Mouse (Mus musculus) testis, adult 2 months (tissue): Measurements from ENCODE around the gene Cdk15. TPM values are rescaled to one million over a fixed set of nuclear protein-coding genes. Genes with fewer than 3 reads are reported as not detected.

Experiments
- H3K27ac ChIP-seq: fragments of 200-500 bp; 2 replicates; pipeline ENCODE4 v1.5.1; 2012; ENCODE audit warnings: low read depth, low read length; ENCODE audit not compliant: control insufficient read depth, insufficient read depth
- H3K27me3 ChIP-seq: fragments of 200-500 bp; 2 replicates; pipeline ENCODE4 v1.6.1; 2012; ENCODE audit warnings: mild to moderate bottlenecking, low read length, moderate library complexity; ENCODE audit not compliant: control insufficient read depth, insufficient read depth
- H3K36me3 ChIP-seq: fragments of 200-500 bp; 2 replicates; pipeline ENCODE4 v1.6.1; 2012; ENCODE audit warnings: mild to moderate bottlenecking, low read length; ENCODE audit not compliant: control insufficient read depth, insufficient read depth
- H3K4me1 ChIP-seq: fragments of 200-500 bp; 2 replicates; pipeline ENCODE4 v1.6.1; 2012; ENCODE audit warnings: low read length; ENCODE audit not compliant: control insufficient read depth, insufficient read depth
- H3K4me3 ChIP-seq: fragments of 200-500 bp; 2 replicates; pipeline ENCODE4 v1.5.1; 2012; ENCODE audit warnings: low read depth, mild to moderate bottlenecking, low read length, moderate library complexity, mixed read lengths; ENCODE audit not compliant: control insufficient read depth
- CTCF ChIP-seq: fragments of 200-500 bp; IDR thresholded peaks from 2 replicates; pipeline ENCODE4 v1.5.1; 2012; ENCODE audit warnings: low read depth, mild to moderate bottlenecking, inconsistent platforms, low read length, moderate library complexity; ENCODE audit not compliant: control insufficient read depth, insufficient read depth, insufficient replicate concordance
- POLR2A ChIP-seq: fragments of 200-500 bp; IDR thresholded peaks from 2 replicates; pipeline ENCODE4 v1.6.1; 2012; ENCODE audit warnings: low read depth, mild to moderate bottlenecking, inconsistent platforms, low read length, moderate library complexity; ENCODE audit not compliant: control insufficient read depth
- polyA plus RNA-seq: library from polyadenylated mRNA; depleted of rRNA; stranded (reverse); fragments of >200 nt; gene quantifications from 2 replicates; pipeline ENCODE4 v1.2.3, GENCODE M21; 2012

The Cdk15 gene
- polyA plus RNA-seq, 1 experiment = 1.6 TPM

DNA sequence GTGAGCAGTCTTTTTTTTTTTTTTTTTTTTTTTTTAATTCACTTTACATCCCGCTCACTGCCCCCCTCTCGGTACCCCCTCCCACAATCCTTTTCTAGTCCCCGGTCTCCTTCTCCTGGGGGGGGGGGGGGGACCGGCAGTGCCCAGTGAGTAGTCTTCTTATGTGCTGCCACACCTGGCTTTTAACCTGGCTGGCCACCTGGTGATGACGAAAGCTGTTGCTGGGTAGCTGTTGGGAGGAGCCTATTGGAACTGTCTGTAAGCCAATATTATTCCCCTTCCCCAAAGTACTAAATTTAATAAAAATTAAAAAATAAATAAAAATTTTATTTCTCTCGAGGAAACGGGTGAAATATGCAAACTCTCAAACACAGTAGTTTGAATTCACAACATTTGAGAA, 3.9 kb upstream of the Cdk15 start:
- H3K27ac ChIP-seq = no peak overlapping the region
- H3K4me3 ChIP-seq = no peak overlapping the region
- H3K27me3 ChIP-seq = no peaks in the 10 kb centered on the region
- peaks cover 5% of the 10 kb centered on the region for H3K4me1 ChIP-seq
- TF ChIP-seq CTCF (no peak), POLR2A (no peak)
- H3K36me3 ChIP-seq = no peaks in the 10 kb centered on the region

DNA sequence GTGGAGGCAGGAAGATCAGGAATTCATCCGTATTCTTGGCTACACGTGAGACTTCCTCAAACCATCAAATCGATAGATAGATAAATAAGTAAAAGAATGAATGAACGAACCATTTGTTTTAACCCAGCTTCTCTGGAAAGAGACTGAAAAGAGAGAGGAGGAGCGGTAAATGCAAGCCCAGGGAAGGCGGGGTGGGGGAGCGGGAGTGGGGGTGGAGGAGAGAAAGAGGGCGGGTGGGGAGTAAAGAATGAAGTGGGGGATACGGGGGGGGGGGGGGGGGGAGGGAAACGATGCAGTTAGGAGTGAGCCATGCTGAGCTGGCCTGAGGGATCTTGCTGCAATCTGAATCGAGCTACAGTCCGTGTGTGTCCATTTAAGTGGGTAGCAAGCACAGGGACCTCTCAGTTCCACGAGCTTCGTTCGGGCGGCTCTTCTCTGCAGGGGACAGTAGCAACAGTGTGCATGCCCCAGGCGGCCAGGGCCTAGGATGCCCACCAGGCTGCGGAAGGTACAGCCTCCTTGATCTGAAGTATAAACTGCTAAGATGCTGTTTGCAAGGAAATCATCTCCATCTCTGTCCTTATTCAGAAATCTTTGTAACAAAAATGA, 3.3 kb upstream of the Cdk15 start:
- no peaks in the 10 kb centered on the region for H3K36me3 ChIP-seq
- peaks cover 5% of the 10 kb centered on the region for H3K4me1 ChIP-seq
- H3K27me3 ChIP-seq = no peaks in the 10 kb centered on the region
- no peak for TF ChIP-seq CTCF
- TF ChIP-seq POLR2A = no peak
- no peak overlapping the region for H3K27ac ChIP-seq
- H3K4me3 ChIP-seq = no peak overlapping the region

DNA sequence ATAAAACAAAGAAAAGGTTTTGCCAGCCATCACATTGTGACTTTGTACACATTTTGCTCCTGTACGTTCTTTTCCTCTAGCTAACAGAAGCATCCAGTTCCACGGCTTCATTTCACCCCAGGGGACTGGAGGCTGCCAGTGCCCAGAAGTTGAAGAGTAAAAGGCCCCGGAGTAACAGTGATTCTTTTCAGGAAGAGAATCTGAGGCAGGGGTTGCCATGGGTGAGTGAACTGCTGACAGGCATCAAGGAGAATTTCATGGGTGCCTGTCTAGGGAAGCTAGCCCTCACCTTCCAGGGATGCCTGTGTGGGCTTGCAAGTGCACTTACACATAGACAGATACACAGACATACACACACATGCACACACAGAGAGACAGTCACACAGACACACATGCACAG, 1.0 kb downstream of the Cdk15 start:
- H3K4me3 ChIP-seq = no peak overlapping the region
- H3K4me1 ChIP-seq = peaks cover under 1% of the 10 kb centered on the region; the same call in 1 of the 2 replicates
- TF ChIP-seq CTCF = no peak
- TF ChIP-seq POLR2A = no peak
- no peaks in the 10 kb centered on the region for H3K27me3 ChIP-seq
- H3K27ac ChIP-seq = no peak overlapping the region
- no peaks in the 10 kb centered on the region for H3K36me3 ChIP-seq

DNA sequence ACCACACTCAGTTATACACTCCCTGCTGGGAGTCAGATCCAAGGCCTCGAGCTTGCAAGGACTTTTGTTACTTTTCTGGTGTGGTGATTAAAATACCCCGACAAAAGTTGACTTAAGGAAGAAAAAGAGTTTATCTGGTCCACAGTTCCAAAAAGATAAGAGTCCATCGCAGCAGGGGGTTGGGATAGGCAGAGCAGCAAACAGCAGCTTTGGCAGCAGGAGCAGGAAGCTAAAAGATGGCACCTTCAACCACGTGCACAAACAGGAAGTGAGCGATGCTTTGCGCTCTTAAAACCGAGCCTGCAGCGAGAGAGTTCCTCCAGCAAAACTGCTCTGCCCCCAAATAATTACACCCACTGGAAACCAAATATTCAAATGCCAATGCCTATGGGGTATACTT, 12.2 kb downstream of the Cdk15 start:
- Histone ChIP-seq H3K27ac (no peak overlapping the region; the same call in 1 of the 2 replicates), H3K4me3 (no peak overlapping the region), H3K36me3 (no peaks in the 10 kb centered on the region), H3K27me3 (no peaks in the 10 kb centered on the region), H3K4me1 (no peaks in the 10 kb centered on the region)
- TF ChIP-seq CTCF (0 out of 2 replicates have a peak, but pooled peaks have one; percentile 5), POLR2A (no peak)

DNA sequence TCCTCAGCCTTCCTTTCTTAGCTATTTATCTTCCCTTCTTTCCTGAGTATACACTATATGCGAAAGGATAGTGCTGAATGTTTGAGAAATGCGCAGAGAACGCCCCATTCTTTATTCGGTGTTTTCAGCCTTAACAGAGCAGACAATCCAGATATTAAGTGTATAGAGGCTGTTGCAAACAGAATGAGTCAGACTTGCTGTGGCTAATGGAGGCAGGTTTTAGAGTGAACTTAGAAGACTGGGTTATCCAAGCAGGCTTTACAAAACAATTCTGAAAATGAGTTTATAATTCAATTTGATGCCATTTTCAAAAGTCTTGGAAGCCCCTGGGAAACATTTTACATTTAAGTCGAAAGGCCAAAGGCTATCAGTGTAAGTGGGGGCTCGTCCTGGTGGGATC, 12.8 kb downstream of the Cdk15 start:
- Histone ChIP-seq H3K4me1 (no peaks in the 10 kb centered on the region), H3K36me3 (no peaks in the 10 kb centered on the region), H3K27me3 (no peaks in the 10 kb centered on the region), H3K27ac (no peak overlapping the region; the same call in 1 of the 2 replicates), H3K4me3 (no peak overlapping the region)
- no peak for TF ChIP-seq CTCF
- no peak for TF ChIP-seq POLR2A

DNA sequence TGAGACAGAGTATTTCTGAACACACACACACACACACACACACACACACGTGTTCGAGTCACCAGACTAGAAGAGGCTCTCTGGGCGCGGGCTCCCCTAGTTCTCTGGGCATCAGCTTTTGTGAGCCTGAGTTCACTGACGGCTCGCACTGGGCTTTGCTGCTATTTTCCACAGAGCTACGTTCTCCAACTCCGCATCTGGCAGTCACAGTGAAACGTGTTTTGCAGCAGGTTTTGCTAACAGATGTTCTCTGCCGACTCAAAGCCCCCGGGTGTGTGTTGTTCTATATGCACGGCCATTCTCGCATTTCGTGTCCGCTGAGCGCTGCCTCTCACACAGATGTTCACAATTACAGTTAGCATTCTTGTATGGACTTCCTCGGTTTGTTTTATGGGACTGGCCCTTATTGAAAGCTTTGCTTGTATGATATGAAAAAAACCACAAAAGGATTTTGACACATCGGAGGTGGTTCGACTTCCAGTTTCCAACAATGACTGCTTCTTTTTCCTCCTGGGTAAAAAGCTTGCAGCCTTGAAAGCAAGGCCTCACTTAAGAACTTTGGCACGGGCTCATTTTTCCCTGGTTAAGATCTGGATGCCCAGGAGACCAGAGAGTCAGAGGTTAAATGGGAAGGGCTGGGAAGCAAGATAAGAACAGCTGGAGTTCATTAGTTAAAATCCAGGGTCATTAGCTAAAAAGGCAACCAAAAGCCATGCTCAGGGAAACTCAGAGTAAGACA, 13.4 kb downstream of the Cdk15 start:
- no peaks in the 10 kb centered on the region for H3K4me1 ChIP-seq
- peak overlapping the region; percentile 41 for H3K27ac ChIP-seq
- no peaks in the 10 kb centered on the region for H3K27me3 ChIP-seq
- no peaks in the 10 kb centered on the region for H3K36me3 ChIP-seq
- H3K4me3 ChIP-seq = no peak overlapping the region
- no peak for TF ChIP-seq POLR2A
- no peak for TF ChIP-seq CTCF

DNA sequence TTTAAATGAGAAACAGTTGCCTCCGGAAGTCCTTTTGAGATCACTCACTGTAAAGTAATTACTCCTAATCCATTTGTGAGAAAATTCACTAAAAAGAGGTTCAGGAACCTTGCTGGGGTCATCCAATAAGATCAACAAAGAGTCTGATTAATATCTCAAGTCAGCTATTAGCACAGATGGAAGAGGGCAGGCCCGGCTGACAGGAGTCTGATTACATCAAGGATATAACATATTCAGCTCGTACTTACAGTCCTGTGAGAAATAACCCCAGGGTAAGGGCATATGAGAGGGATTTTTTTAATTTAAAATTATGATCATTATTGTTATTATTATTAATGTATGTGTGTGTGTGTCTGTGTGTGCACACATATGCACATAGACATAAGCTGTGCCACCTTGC, 15.5 kb downstream of the Cdk15 start:
- Histone ChIP-seq H3K27me3 (no peaks in the 10 kb centered on the region), H3K4me3 (no peak overlapping the region), H3K4me1 (no peaks in the 10 kb centered on the region), H3K36me3 (no peaks in the 10 kb centered on the region), H3K27ac (no peak overlapping the region)
- TF ChIP-seq CTCF = no peak
- TF ChIP-seq POLR2A = no peak
